Mouse (Mus musculus) MEL (cell line): ENCODE measurements around the gene Pip4k2a.

Experiments
- CTCF ChIP-seq, 3 experiments: IDR thresholded peaks in 2 of 3; conservative IDR thresholded peaks in 1 of 3; 2 replicates each; pipeline ENCODE4 v1.5.1; 2011 to 2012; ENCODE audit warnings: low read length in 3 of 3, low read depth in 2 of 3, mild to moderate bottlenecking in 2 of 3, improper control_type of control experiment in 1 of 3, inconsistent platforms in 1 of 3, mixed read lengths in 1 of 3, moderate library complexity in 1 of 3; ENCODE audit not compliant: control insufficient read depth in 1 of 3, insufficient read depth in 1 of 3, poor library complexity in 1 of 3, severe bottlenecking in 1 of 3
- EP300 ChIP-seq, 2 experiments: IDR thresholded peaks; 2 replicates each; pipeline ENCODE4 v1.6.1; 2011; ENCODE audit warnings: improper control_type of control experiment in 2 of 2, low read length in 2 of 2, low read depth in 1 of 2, mild to moderate bottlenecking in 1 of 2
- HCFC1 ChIP-seq: IDR thresholded peaks from 2 replicates; pipeline ENCODE4 v1.6.1; 2012; ENCODE audit warnings: low read depth, mild to moderate bottlenecking, inconsistent platforms, low read length, improper control_type of control experiment, moderate library complexity
- MAFK ChIP-seq: IDR thresholded peaks from 2 replicates; pipeline ENCODE4 v1.6.1; 2011; ENCODE audit warnings: low read depth, mild to moderate bottlenecking, low read length, improper control_type of control experiment, borderline replicate concordance
- POLR2A ChIP-seq, 2 experiments: IDR thresholded peaks; 2 replicates each; pipeline ENCODE4 v1.6.1; 2011 to 2012; ENCODE audit warnings: low read length in 2 of 2, mild to moderate bottlenecking in 2 of 2, control low read depth in 1 of 2, improper control_type of control experiment in 1 of 2, low read depth in 1 of 2, moderate library complexity in 1 of 2; ENCODE audit not compliant: control insufficient read depth in 1 of 2, insufficient read depth in 1 of 2, poor library complexity in 1 of 2
- SIN3A ChIP-seq: IDR thresholded peaks from 2 replicates; pipeline ENCODE4 v1.6.1; 2012; ENCODE audit warnings: low read length, improper control_type of control experiment, inconsistent platforms
- TCF12 ChIP-seq: IDR thresholded peaks from 2 replicates; pipeline ENCODE4 v1.6.1; 2014; ENCODE audit warnings: low read depth, mild to moderate bottlenecking, inconsistent platforms, low read length, improper control_type of control experiment, moderate library complexity

GRCm38 (mm10) chr2:18835266-18835908 is 162.5 kb downstream of the Pip4k2a start:
- TF ChIP-seq TCF12 (no peak), EP300 (IDR thresholded peaks at IDR 0.05; ENCODE audit: low read depth in 1 of 2, low read length in 2 of 2) (no peak), MAFK (no peak), CTCF (IDR thresholded peaks at IDR 0.05 in 2 of 3, conservative IDR thresholded peaks at IDR 0.05 in 1 of 3; ENCODE audit: control insufficient read depth in 1 of 3, insufficient read depth in 1 of 3, low read depth in 2 of 3, low read length in 3 of 3, poor library complexity in 1 of 3, severe bottlenecking in 1 of 3) (no peak), POLR2A (IDR thresholded peaks at IDR 0.05; ENCODE audit: control insufficient read depth in 1 of 2, insufficient read depth in 1 of 2, low read depth in 1 of 2, low read length in 2 of 2, poor library complexity in 1 of 2) (no peak), SIN3A (no peak), HCFC1 (no peak)
